Mouse (Mus musculus) stomach, embryonic 15.5 days (tissue): ENCODE data around the gene Cdk14. TPM values are rescaled to one million over a fixed set of nuclear protein-coding genes. Genes with fewer than 3 reads are reported as not detected.

ENCODE experiments used
- ATAC-seq: fragments of 200-750 bp; cut with Nextera tagmentation; 2 replicates; pipeline ENCODE4 v1.8.0; 2017; ENCODE audit warnings: low read depth, moderate number of reproducible peaks, moderate TSS enrichment; ENCODE audit not compliant: insufficient read depth, low FRiP score
- H3K27ac ChIP-seq: fragments of 300-500 bp; sonication (generic); 2 replicates; pipeline ENCODE4 v1.5.1; 2015; ENCODE audit warnings: mild to moderate bottlenecking, inconsistent platforms
- H3K27me3 ChIP-seq: fragments of 300-500 bp; sonication (generic); replicated peaks from 2 replicates; pipeline ENCODE4 v1.6.1; 2015; ENCODE audit warnings: inconsistent platforms
- H3K36me3 ChIP-seq: fragments of 300-500 bp; sonication (generic); 2 replicates; pipeline ENCODE4 v1.6.1; 2015; ENCODE audit warnings: inconsistent platforms
- H3K4me1 ChIP-seq: fragments of 300-500 bp; sonication (generic); 2 replicates; pipeline ENCODE4 v1.6.1; 2015; ENCODE audit warnings: inconsistent platforms
- H3K4me2 ChIP-seq: fragments of 300-500 bp; sonication (generic); 2 replicates; pipeline ENCODE4 v1.6.1; 2015; ENCODE audit warnings: mild to moderate bottlenecking, inconsistent platforms
- H3K4me3 ChIP-seq: fragments of 300-500 bp; sonication (generic); replicated peaks from 2 replicates; pipeline ENCODE4 v1.5.1; 2015; ENCODE audit warnings: inconsistent platforms
- H3K9ac ChIP-seq: fragments of 300-500 bp; sonication (generic); 2 replicates; pipeline ENCODE4 v1.6.1; 2015; ENCODE audit warnings: inconsistent platforms
- H3K9me3 ChIP-seq: fragments of 300-500 bp; sonication (generic); 2 replicates; pipeline ENCODE4 v1.6.1; 2016; ENCODE audit warnings: inconsistent platforms
- WGBS: fragments of 180-500 bp; shearing (Covaris S2); methylation state at CpG from one replicate; pipeline ENCODE4 v1.1.7; 2015; 5-methylcytosine and 5-hydroxymethylcytosine counted together
- polyA plus RNA-seq: library from polyadenylated mRNA; unstranded; fragments of >200 nt; fragmentation: Nextera tagmentation; extraction: Ambion mirVana; gene quantifications from 2 replicates; pipeline ENCODE4 v1.2.1, GENCODE M21; 2015

The Cdk14 gene
- polyA plus RNA-seq, 1 experiment from 2014 or later = 18.1 TPM

- Histone ChIP-seq H3K9ac (no peak overlapping the region), H3K27ac (no peak overlapping the region), H3K4me2 (no peak overlapping the region), H3K36me3 (no peaks in the 10 kb centered on the region), H3K9me3 (no peaks in the 10 kb centered on the region), H3K4me1 (no peaks in the 10 kb centered on the region), H3K27me3 (no peaks in the 10 kb centered on the region), H3K4me3 (no peak overlapping the region)
- 86% methylated on average over 1 of the region's 1 CpGs for WGBS
- ATAC-seq = no peak
These were observed 649.5 kb downstream of the Cdk14 start for GRCm38 (mm10) chr5:4770609-4771008.

GRCm38 (mm10) chr5:4767896-4768295 is 652.2 kb downstream of the Cdk14 start:
- no peak for ATAC-seq
- H3K4me3 ChIP-seq = no peak overlapping the region
- 50% methylated on average over 2 of the region's 2 CpGs for WGBS
- no peaks in the 10 kb centered on the region for H3K4me1 ChIP-seq
- no peaks in the 10 kb centered on the region for H3K36me3 ChIP-seq
- H3K4me2 ChIP-seq = no peak overlapping the region
- H3K27me3 ChIP-seq = no peaks in the 10 kb centered on the region
- H3K27ac ChIP-seq = no peak overlapping the region
- H3K9me3 ChIP-seq = no peaks in the 10 kb centered on the region
- no peak overlapping the region for H3K9ac ChIP-seq

DNA sequence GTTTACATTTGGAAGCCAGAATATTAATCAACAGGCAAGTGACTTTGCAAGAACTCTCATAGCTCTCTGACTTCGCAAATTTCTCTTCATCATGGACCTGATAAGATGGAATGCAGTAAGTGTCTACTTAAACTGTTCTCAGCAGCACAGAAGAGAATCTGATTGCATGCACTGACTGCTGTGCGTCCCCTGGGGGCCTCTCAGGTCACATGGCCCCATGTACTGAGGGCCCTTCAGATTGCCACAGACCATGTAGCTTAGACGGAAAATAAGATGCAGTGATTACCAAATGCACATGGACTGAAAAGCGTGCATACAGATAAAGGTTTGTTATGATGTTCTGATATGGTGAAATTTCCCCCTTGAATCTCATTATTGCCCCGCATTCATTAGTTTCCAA is 653.4 kb downstream of the Cdk14 start:
- WGBS = 58% methylated on average over 5 of the region's 5 CpGs
- H3K9me3 ChIP-seq = no peaks in the 10 kb centered on the region
- H3K36me3 ChIP-seq = no peaks in the 10 kb centered on the region
- no peak for ATAC-seq
- no peak overlapping the region for H3K4me2 ChIP-seq
- H3K4me3 ChIP-seq = no peak overlapping the region
- no peak overlapping the region for H3K9ac ChIP-seq
- no peaks in the 10 kb centered on the region for H3K27me3 ChIP-seq
- H3K4me1 ChIP-seq = no peaks in the 10 kb centered on the region
- H3K27ac ChIP-seq = no peak overlapping the region

DNA sequence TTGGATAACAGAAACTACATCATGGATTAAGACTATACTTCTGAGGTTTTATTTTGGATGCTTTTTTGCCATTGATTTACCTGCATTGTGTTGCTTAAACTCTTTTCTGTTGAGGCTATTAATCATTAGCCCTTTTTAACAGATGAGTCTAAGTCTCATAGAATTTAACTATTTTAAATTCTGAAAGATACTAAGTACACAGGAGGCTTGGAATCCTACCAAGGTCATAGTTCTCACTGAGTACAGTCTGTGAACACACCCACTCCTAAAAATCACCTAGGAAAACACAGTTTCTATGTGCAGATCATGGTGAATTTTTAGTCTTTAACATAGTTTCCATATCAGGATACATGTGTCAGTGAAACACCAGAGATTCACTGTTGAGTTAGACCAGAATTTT is 658.2 kb downstream of the Cdk14 start:
- no peak for ATAC-seq
- no peak overlapping the region for H3K9ac ChIP-seq

GRCm38 (mm10) chr5:4758331-4759080 is 661.6 kb downstream of the Cdk14 start:
- Histone ChIP-seq H3K27ac (peak overlapping the region; percentile 98), H3K4me1 (peaks cover 8% of the 10 kb centered on the region), H3K9ac (peak overlapping the region; percentile 49), H3K9me3 (no peaks in the 10 kb centered on the region), H3K4me2 (peak overlapping the region; percentile 80), H3K27me3 (no peaks in the 10 kb centered on the region), H3K36me3 (no peaks in the 10 kb centered on the region), H3K4me3 (peak overlapping the region; percentile 90)
- peak; percentile 16 for ATAC-seq
- WGBS = 2% methylated on average over 23 of the region's 23 CpGs

More for the DNA sequence above, 658.2 kb downstream of the Cdk14 start:
- Histone ChIP-seq H3K36me3 (no peaks in the 10 kb centered on the region), H3K4me1 (peaks cover 3% of the 10 kb centered on the region; the same call in 1 of the 2 replicates), H3K27me3 (no peaks in the 10 kb centered on the region), H3K27ac (no peak overlapping the region), H3K9me3 (no peaks in the 10 kb centered on the region), H3K4me2 (no peak overlapping the region), H3K4me3 (no peak overlapping the region)

DNA sequence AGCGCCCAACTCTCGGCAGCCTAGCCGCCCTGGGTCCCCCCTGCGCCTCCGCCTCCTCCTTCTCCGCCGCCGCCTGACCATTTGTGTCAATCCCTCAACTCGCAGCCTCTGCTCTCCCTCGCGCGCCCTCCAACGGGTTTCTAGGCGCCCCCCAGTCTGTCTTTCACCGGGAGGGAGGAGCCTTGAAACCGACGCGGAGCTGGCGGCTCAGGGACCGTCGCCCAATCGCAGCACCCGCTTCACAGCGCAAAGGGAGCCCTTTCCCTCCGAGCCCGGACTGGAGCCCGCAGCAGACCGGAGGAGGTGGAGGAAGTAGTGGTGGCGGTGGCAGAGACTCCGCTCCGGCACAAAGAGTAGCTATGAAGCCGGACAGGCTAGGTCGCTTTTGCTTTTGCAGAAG is 662.2 kb downstream of the Cdk14 start, which contains the start of gene Fzd1:
TSS of gene Fzd1 (minus strand) at position 134 of the 400 bp plus-strand sequence.
- Histone ChIP-seq H3K27ac (peak within 1 kb of the TSS; percentile 98), H3K4me1 (peaks cover 8% of the 10 kb centered on the region), H3K4me2 (peak within 1 kb of the TSS; percentile 80), H3K36me3 (no peaks in the 10 kb centered on the region), H3K9me3 (no peaks in the 10 kb centered on the region), H3K27me3 (no peaks in the 10 kb centered on the region), H3K4me3 (peak within 1 kb of the TSS; percentile 90), H3K9ac (peak within 1 kb of the TSS; percentile 94)
- WGBS = under 1% methylated on average over 29 of the region's 33 CpGs
- ATAC-seq = peak; percentile 92

DNA sequence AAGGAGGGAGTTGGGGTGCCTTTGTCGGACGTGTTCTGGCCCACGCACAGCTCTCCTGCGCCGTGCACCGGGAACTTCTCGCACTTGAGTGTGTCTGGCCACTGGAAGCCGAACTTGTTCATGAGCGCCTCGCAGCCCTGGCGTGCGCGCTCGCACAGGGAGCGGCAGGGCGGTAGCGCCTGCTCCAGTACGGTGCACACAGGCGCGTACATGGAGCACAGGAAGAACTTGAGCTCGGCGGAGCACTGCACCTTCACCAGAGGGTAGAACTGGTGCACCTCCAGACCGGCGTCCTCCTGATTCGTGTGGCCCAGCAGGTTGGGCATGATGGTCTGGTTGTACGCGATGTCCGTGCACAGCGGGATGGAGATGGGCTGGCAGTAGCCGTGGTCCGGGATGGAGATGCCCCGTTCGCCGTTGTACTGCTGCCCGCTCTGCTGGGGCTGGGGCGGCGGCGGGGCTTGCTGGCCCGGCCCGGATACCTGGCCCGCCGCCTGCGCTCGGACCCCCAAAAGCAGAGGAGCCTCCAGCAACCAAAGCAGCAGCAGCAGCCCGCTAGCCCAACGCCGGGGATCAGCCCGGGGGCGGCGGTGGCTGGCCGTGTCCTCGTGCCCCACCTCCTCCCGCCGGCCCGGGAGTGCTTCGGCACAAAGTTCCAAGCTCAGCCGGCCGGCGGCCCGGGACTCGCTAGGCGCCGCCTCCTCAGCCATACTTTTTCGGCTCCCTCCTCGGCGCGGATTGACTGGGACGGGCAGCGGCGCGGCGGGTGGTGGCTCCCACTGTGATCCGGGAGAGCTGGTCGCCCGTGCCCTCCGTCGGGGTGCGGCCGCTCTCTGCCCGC is 663.0 kb downstream of the Cdk14 start:
- peak; percentile 54 for ATAC-seq

GRCm38 (mm10) chr5:4756001-4756681 is 664.0 kb downstream of the Cdk14 start:
- Histone ChIP-seq H3K4me2 (peak overlapping the region; percentile 80), H3K4me1 (peaks cover 8% of the 10 kb centered on the region), H3K4me3 (peak overlapping the region; percentile 90), H3K9me3 (no peaks in the 10 kb centered on the region), H3K27me3 (no peaks in the 10 kb centered on the region), H3K27ac (peak overlapping the region; percentile 98; the same call in 1 of the 2 replicates), H3K36me3 (no peaks in the 10 kb centered on the region), H3K9ac (peak overlapping the region; percentile 94)
- 0 out of 2 replicates have a peak, but pooled peaks have one; percentile 12 for ATAC-seq
- 4% methylated on average over 43 of the region's 43 CpGs for WGBS

More for the DNA sequence above, 663.0 kb downstream of the Cdk14 start:
- H3K4me2 ChIP-seq = peak overlapping the region; percentile 80
- H3K4me1 ChIP-seq = peaks cover 8% of the 10 kb centered on the region
- H3K4me3 ChIP-seq = peak overlapping the region; percentile 90
- H3K27me3 ChIP-seq = no peaks in the 10 kb centered on the region
- no peaks in the 10 kb centered on the region for H3K36me3 ChIP-seq
- WGBS = under 1% methylated on average over 80 of the region's 80 CpGs
- peak overlapping the region; percentile 98 for H3K27ac ChIP-seq
- no peaks in the 10 kb centered on the region for H3K9me3 ChIP-seq
- peak overlapping the region; percentile 94 for H3K9ac ChIP-seq

DNA sequence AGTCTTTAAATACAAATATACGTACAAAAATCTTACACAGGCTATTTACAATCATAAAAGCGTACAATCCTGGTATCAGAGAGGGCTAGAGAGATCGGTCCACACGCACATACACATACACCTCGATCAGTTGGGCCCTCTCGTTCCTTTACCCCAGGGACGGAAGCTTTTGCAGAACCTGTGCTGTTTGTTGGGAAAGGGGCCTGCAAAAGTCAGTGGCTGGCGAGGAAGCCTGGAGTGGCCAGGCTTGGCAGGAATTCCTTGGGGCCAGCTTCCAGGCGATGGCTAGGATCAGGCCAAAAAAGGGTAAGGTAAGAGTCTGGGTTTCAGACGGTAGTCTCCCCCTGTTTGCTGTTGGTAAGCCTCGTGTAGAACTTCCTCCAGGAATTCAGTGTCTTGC is 664.8 kb downstream of the Cdk14 start:
- 0 out of 2 replicates have a peak overlapping the region, but pooled peaks have one; percentile 17 for H3K9ac ChIP-seq
- 35% methylated on average over 11 of the region's 11 CpGs for WGBS
- no peak overlapping the region for H3K27ac ChIP-seq

DNA sequence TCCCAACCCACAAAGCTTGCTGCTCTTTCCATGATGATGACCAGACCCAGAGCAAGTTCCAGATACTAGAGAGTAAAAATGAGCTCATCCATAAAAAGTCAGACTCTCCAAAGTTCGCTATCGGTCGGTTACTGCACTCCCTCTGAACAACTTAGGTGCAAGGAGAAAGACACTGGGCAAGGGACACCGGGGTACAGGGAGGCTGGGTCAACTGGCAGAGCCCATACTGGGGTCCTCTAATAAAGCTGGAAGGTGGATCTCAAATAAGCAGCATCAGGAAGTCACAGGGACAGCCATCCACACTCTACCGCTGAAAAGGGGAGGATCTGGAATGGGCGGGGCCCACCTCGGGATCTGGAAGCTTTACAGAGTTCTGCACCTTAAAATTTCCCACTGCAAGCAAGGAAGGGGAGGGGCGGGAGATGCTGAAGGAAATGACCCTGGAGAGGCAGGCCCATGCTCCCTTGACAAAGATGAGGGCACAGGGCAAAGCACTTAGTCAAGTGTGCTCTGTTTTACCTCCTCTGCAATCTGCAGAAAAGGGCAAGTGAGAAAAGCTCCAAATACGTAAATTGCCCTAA is 665.3 kb downstream of the Cdk14 start:
- H3K4me2 ChIP-seq = peak overlapping the region; percentile 80
- H3K9ac ChIP-seq = no peak overlapping the region
- no peak for ATAC-seq
- no peaks in the 10 kb centered on the region for H3K36me3 ChIP-seq
- WGBS = 32% methylated on average over 9 of the region's 9 CpGs
- peak overlapping the region; percentile 90 for H3K4me3 ChIP-seq
- peaks cover 8% of the 10 kb centered on the region for H3K4me1 ChIP-seq
- H3K27ac ChIP-seq = no peak overlapping the region
- H3K27me3 ChIP-seq = no peaks in the 10 kb centered on the region
- no peaks in the 10 kb centered on the region for H3K9me3 ChIP-seq

More for the DNA sequence above, 664.8 kb downstream of the Cdk14 start:
- Histone ChIP-seq H3K4me1 (peaks cover 8% of the 10 kb centered on the region), H3K36me3 (no peaks in the 10 kb centered on the region), H3K4me3 (peak overlapping the region; percentile 90), H3K27me3 (no peaks in the 10 kb centered on the region), H3K4me2 (peak overlapping the region; percentile 80), H3K9me3 (no peaks in the 10 kb centered on the region)
- ATAC-seq = no peak
